8 mouse cellular contexts compared by ENCODE assay signal in genomic region chr4:102635258-102635657, GRCm38 (mm10).
A peak's percentile ranks its signal among the peaks of the same experiment; 100 is the strongest.
DNase-seq lines count a peak whose midpoint lies in the region; TF ChIP-seq lines count a peak whose summit lies in the region.

No protein-coding gene starts in this region.

- peaks cover 16% of the 10 kb centered on the region for H3K4me1 ChIP-seq in thymus, adult 2 months (replicated peaks; ENCODE audit: control insufficient read depth, insufficient read depth, low read length)

- TF ChIP-seq CTCF in thymus, adult 2 months (IDR thresholded peaks at IDR 0.05; ENCODE audit: borderline replicate concordance, control insufficient read depth, extremely low read depth, insufficient read depth, low read length, poor library complexity): no peak

- no peak overlapping the region for H3K27ac ChIP-seq in thymus, adult 2 months (ENCODE audit: control insufficient read depth, insufficient read depth, low read length)

- no peak overlapping the region for H3K4me3 ChIP-seq in thymus, adult 2 months (ENCODE audit: control insufficient read depth, insufficient read depth, low read length)

- no peaks in the 10 kb centered on the region for H3K36me3 ChIP-seq in thymus, adult 2 months (ENCODE audit: control insufficient read depth, insufficient read depth, low read length)

- intact Hi-C loops in heart, postnatal 10 days (cut with DNase I): no loop called here

- 20% methylated on average over 9 of the region's 9 CpGs for WGBS in thymus, adult 2 months

- peak; percentile 82 for DNase-seq in thymus, postnatal 0 days (ENCODE audit: low spot score)
- DNase-seq in thymus, adult 2 months: no peak
- DNase-seq in heart, postnatal 10 days: peak; percentile 69 to 73
- DNase-seq in lung, postnatal 25 days (ENCODE audit: low spot score): peak; percentile 70
- DNase-seq in yolk sac, embryonic 10.5 days (ENCODE audit: low spot score): peak; percentile 27
- no peak for DNase-seq in left cerebral cortex, adult 18-20 months (ENCODE audit: low spot score in 2 of 2)
- no peak for DNase-seq in embryo, embryonic 11 days
- no peak for DNase-seq in adrenal gland, postnatal 4 days (ENCODE audit: low spot score in 2 of 2)

- no peak for TF ChIP-seq POLR2A in thymus, adult 2 months (IDR thresholded peaks at IDR 0.05; ENCODE audit: control insufficient read depth, extremely low read depth, insufficient read depth, low read length, poor library complexity)

- no peaks in the 10 kb centered on the region for H3K27me3 ChIP-seq in thymus, adult 2 months (ENCODE audit: control insufficient read depth, insufficient read depth, low read length)

Comparison
In these comparisons a context has a peak if more than half of its experiments do, and no peak if none do; other contexts are left out.
1. DNase-seq: peak in thymus, postnatal 0 days (single experiment), heart, postnatal 10 days (2 of 2), lung, postnatal 25 days (single experiment) and yolk sac, embryonic 10.5 days (single experiment); none in thymus, adult 2 months (single experiment), left cerebral cortex, adult 18-20 months (0 of 2), embryo, embryonic 11 days (single experiment) and adrenal gland, postnatal 4 days (0 of 2).